ENCODE assay signal across 11 mouse cellular contexts in the genomic region with DNA sequence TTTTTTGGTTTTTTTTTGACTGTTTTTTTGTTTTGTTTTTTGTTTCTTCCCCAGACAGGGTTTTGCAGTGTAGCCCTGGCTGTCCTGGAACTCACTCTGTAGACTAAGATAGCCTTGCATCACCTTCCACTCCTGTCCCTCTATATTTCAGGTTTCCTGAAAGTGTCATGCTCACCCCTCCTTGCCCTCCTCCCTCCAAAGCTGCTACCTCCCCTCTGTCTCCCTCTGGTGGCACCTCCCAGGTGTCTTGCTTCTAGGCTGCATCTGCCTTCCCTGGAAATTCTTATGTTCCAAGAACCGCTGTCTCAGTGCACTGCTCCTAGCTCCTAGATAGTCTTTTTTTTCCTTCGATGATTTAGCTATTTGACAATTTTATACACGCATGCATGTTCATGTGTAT. TPM values are rescaled to one million over a fixed set of nuclear protein-coding genes. Genes with fewer than 3 reads are reported as not detected.
DNase-seq lines count a peak whose midpoint lies in the region; ATAC-seq and TF ChIP-seq lines count a peak whose summit lies in the region.
"Had no signal": no experiment of that assay in that cellular context is flagged by ENCODE, and none has a peak within 500 bp of the region (broad histone marks: within the 10 kb centered on the region; RNA-seq: fewer than 3 reads in every experiment).

No protein-coding gene starts in this region.

- H3K4me1 ChIP-seq in embryonic fibroblast, embryonic 13.5 days (ENCODE audit: control insufficient read depth, insufficient read depth, low read length): no peaks in the 10 kb centered on the region
- H3K4me1 ChIP-seq: limb, embryonic 12.5 days had no signal

- no peak overlapping the region for H3K4me3 ChIP-seq in embryonic fibroblast, embryonic 13.5 days (ENCODE audit: insufficient read depth, low read length)
- H3K4me3 ChIP-seq: hindbrain, embryonic 13.5 days; limb, embryonic 12.5 days; stomach, embryonic 15.5 days had no signal

- peak; percentile 52 for DNase-seq in CD4-positive, CD25-positive, alpha-beta regulatory T cell, adult 2 months (ENCODE audit: low read depth, low spot score)
- peak; percentile 53 for DNase-seq in kidney, postnatal 10 days
- DNase-seq in kidney, postnatal 14 days: no peak
- DNase-seq in A20 (ENCODE audit: low read depth, low spot score): peak; percentile 62
- DNase-seq in urinary bladder, adult 2 months (ENCODE audit: low spot score): no peak

- no peak for ATAC-seq in CD4-positive, CD25-positive, alpha-beta regulatory T cell, adult 4 months
- ATAC-seq in activated CD4-positive, CD25-positive, alpha-beta regulatory T cell, adult 4 months: no peak

- TF ChIP-seq CTCF in embryonic fibroblast, embryonic 13.5 days (IDR thresholded peaks at IDR 0.05; ENCODE audit: borderline replicate concordance, insufficient read depth, low read length): peak; percentile 46; the same call in 1 of the 2 replicates

- no peak overlapping the region for H3K27ac ChIP-seq in embryonic fibroblast, embryonic 13.5 days (ENCODE audit: insufficient read depth, low read length)
- H3K27ac ChIP-seq: hindbrain, embryonic 13.5 days; limb, embryonic 12.5 days; stomach, embryonic 15.5 days had no signal

- TF ChIP-seq POLR2A in embryonic fibroblast, embryonic 13.5 days (IDR thresholded peaks at IDR 0.05; ENCODE audit: low read depth, low read length): no peak

RNA-seq across cellular contexts. Expression of a gene that starts 11.9 kb away (rescaled TPM):
- polyA plus RNA-seq in CD4-positive, CD25-positive, alpha-beta regulatory T cell, adult 4 months (2017; shearing (Covaris generic)): 1,000 to 10,000 TPM; 2,790 to 2,877 TPM
- polyA plus RNA-seq in embryonic fibroblast, embryonic 13.5 days (2011; ENCODE audit: insufficient read length, low read depth, missing spikeins): 1,524 and 1,625 TPM in 2 replicates
- polyA plus RNA-seq in activated CD4-positive, CD25-positive, alpha-beta regulatory T cell, adult 4 months (2017; shearing (Covaris generic)): 1,000 to 10,000 TPM; 2,967 to 3,416 TPM
- polyA plus RNA-seq in urinary bladder, adult 2 months (2012; rRNA removed): 836 and 1,054 TPM in 2 replicates

RNA-seq across cellular contexts. Expression of a gene that starts 44.0 kb away (rescaled TPM):
- polyA plus RNA-seq in CD4-positive, CD25-positive, alpha-beta regulatory T cell, adult 4 months (2017; shearing (Covaris generic)): 10 to 100 TPM; 12.6 to 16.4 TPM
- 37.0 and 39.9 TPM in 2 replicates for polyA plus RNA-seq in embryonic fibroblast, embryonic 13.5 days (2011; ENCODE audit: insufficient read length, low read depth, missing spikeins)
- polyA plus RNA-seq in activated CD4-positive, CD25-positive, alpha-beta regulatory T cell, adult 4 months (2017; shearing (Covaris generic)): 10 to 100 TPM; 17.1 to 22.3 TPM
- polyA plus RNA-seq in urinary bladder, adult 2 months (2012; rRNA removed): 48.0 and 49.0 TPM in 2 replicates

RNA-seq across cellular contexts. Expression of a gene that starts 44.3 kb away (rescaled TPM):
- polyA plus RNA-seq in CD4-positive, CD25-positive, alpha-beta regulatory T cell, adult 4 months (2017; shearing (Covaris generic)): 10 to 100 TPM; 16.9 to 20.0 TPM
- polyA plus RNA-seq in embryonic fibroblast, embryonic 13.5 days (2011; ENCODE audit: insufficient read length, low read depth, missing spikeins): 23.0 and 30.0 TPM in 2 replicates
- 10 to 100 TPM; 13.9 to 18.2 TPM for polyA plus RNA-seq in activated CD4-positive, CD25-positive, alpha-beta regulatory T cell, adult 4 months (2017; shearing (Covaris generic))
- polyA plus RNA-seq in urinary bladder, adult 2 months (2012; rRNA removed): 22.0 and 34.3 TPM in 2 replicates

Comparison
In these comparisons a context has a peak if more than half of its experiments do, and no peak if none do; other contexts are left out.
1. DNase-seq: peak in CD4-positive, CD25-positive, alpha-beta regulatory T cell, adult 2 months (single experiment), kidney, postnatal 10 days (single experiment) and A20 (single experiment); none in kidney, postnatal 14 days (single experiment) and urinary bladder, adult 2 months (single experiment).